Mouse (Mus musculus) ES-CJ7 (cell line): Measurements from ENCODE around the gene Kif2c.
"Not testable (repeated sequence)": the region's sequence is repeated elsewhere in the genome, so short reads cannot be mapped to it uniquely, and the experiment has no call there.

Source experiments
- DNase-seq: peaks from one replicate; pipeline ENCODE4 v3.0.0; 2011; ENCODE audit warnings: low read depth, low spot score

Gene Kif2c

GRCm38 (mm10) chr4:117189382-117189855 lies 7.0 kb upstream of the Kif2c start:
- DNase-seq, result peak; percentile 89

GRCm38 (mm10) chr4:117188969-117189368 lies 6.5 kb upstream of the Kif2c start:
- no peak for DNase-seq

DNA sequence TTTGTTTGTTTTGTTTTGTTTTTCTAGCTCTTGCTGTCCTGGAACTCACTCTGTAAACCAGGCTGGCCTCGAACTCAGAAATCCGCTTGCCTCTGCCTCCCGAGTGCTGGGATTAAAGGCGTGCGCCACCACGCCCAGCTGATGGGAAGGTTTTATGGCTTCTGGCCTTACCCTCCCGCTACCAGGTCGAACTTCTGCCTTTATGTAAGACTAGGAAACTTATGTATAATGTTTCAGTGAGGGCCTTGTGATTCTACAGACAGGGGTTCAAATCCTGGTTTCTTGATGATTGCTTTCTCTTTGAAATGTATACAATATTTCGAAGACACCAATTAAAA lies 289 bp upstream of the Kif2c start:
- DNase-seq, result not testable (repeated sequence)

GRCm38 (mm10) chr4:117169936-117170335 lies 12.5 kb downstream of the Kif2c start:
- peak; percentile 86 for DNase-seq

GRCm38 (mm10) chr4:117161183-117161582 lies 21.3 kb downstream of the Kif2c start:
- DNase-seq, result no peak

DNA sequence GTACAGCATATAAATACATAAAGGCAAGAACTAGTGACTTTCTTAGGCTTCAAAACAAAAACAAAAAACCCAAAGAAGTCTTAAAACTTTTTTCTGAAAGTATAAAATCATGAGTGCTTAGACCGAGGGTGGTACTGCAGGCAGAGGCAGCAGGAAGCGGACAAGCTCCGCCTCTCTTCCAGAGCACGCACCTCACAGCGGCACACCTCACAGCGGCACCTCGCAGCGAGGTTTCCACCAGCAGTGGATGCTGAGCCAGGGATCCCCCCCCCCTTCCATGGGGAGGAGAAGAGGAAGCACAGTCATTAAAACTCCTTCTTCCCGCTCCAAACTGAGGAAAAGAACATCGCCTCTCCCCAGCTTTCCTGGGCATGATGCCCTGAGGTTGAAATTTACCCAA lies 22.8 kb downstream of the Kif2c start:
- DNase-seq, result peak; percentile 55

GRCm38 (mm10) chr4:117156372-117156771 lies 26.1 kb downstream of the Kif2c start:
- DNase-seq, result no peak

GRCm38 (mm10) chr4:117155792-117156355 lies 26.6 kb downstream of the Kif2c start, which contains the start of gene Rps8:
Gene Rps8 (minus strand): TSS chr4:117156243.
- peak; percentile 96 for DNase-seq

DNA sequence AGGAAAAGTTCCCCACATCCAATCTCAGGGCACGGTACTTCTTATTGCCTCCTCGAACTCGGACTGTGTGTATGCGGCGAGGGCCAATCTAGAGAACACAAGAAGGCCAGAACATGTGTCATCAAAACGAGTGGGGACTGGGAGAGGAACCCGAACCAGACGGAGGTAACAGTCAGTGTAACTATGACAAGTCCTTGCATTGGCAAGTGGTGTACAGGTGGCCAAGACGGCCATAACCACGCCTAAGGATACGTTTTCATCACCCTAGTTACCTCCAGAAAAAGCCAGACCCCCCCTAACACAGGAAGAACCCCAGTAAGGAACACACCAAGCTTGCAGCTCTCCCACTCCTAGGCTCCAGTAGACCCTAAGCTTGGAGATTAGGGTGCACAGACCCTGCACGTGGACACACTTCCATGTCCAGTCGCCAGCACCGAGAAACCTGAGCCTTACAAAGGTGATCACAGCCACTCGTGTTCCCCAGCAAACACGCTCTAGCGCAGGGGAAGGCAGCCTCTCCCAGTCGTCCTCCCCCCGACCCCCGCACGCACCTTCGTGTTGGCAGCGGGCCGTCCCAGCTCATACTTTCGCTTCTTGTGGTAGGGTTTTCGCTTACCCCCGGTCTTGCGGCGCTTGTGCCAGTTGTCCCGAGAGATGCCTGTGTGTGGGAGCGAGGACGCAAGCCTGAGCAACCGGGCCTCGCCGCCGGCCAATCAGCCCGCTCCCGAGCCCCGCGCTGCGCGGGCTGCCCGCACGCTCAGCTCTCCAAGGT lies 27.2 kb downstream of the Kif2c start:
- no peak for DNase-seq

DNA sequence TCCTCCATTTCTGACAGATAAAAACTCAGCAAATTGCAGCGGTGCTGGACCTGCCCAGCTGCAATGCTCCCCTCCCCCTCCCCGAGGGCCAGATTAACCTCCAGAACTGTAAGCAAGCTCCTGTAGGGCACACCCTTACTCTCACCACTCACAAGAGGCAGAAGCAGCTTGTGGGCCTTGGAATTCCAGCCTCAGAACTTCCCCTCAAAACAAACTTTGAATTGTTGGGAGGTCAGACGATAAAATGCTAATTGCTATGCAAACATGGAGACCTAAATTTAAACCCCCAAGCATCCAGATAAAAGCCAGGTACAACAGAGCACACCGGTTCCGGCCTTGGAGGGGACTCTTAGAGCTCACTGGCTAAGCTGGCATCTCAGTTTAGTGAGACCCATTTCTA lies 29.7 kb downstream of the Kif2c start:
- DNase-seq, result peak; percentile 93

DNA sequence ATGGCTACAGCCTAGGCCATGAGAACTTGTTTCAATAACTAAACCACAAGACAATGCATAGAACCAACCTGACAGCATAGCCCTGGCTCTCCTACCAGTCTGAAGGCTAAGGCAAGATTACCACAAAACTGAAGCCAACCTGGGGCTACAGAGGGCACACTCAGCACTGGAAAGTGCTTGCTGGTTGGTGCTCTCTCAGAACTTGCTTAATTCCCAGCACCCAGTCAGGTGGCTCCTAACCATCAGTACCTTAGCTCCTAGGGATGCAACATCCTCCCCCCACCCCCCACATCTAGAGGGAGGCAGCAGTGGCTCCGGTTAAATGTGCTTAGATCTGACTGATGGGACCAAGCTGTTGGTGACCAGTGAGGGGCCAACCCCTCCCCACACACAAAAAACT lies 31.0 kb downstream of the Kif2c start:
- no peak for DNase-seq

DNA sequence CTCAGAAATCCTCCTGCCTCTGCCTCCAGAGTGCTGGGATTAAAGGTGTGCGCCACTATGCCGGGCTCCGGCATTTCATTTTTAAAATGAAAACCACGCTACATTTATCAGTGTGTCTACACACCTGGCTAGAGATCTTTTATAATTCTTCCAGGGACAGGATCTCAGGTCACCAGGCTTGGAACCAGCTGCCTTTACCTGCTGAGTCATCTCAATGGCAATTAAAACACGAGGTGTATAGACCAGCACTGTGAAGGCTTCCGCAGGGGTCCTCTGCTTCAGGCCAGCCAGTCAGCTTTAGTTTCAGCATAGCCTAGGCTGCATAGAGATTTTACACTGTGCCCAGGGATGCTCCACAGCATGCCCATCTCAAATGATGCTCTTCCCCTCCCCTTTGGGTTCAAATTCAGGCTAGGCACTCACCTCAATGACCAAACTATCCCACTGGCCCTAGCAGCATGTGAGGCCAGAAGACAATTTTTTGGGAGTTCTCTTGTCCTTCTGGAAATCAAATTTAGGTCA lies 32.2 kb downstream of the Kif2c start:
- no peak for DNase-seq

DNA sequence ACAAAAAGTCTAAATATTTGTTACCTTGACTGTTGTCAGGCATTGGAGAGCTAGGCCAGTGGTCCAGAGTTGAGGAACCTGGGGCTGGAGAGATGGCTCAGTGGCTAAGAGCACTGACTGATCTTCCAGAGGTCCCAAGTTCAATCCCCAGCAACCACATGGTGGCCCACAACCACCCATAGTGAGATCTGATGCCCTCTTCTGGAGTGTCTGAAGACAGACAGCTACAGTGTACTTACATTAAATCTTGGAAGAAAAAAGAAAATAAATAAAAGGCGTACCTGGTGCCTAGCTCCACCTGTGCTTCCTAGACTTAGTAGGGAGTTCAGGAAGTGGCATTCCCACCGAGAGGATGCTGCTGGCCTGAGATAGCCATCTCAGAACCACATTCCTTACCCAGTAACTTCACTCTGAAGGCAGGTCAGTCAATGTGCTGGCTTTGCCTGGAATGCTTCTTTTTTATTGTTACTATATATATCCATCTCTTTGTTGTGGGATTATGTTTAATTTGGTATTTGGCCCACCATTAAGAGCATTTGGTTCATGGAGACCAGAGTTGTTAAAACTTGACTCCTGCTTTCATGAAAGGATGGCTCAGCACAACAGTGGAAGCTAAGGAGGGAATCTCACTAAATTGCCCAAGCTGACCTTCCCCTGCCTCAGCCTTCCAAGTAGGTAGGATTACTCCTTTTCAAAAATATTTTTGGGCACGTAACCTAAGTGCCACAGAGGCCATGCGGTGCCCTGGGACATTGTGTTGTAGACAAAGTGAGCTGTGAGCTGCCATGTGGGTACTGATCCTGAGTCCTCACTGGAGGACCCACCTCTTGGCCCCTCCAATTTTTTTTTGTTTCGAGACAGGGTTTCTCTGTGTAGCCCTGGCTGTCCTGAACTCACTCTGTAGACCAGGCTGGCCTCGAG lies 32.9 kb downstream of the Kif2c start:
- DNase-seq, result no peak

DNA sequence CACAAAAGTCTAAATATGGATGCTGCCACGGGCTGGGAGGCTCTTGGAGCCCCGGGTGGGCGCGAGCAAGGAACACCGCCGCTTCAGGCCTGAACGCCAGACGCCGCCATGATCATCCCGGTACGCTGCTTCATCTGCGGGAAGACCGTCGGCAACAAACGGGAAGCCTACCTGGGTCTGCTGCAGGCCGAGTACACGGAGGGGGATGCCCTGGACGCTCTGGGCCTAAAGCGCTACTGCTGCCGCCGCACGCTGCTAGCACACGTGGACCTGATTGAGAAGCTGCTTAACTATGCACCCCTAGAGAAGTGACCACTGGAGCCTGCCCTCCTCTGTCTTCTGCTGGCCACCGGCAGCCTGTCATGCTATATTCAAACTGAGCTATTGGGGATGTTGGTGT lies 33.6 kb downstream of the Kif2c start:
- no peak for DNase-seq

GRCm38 (mm10) chr4:117148047-117148713 lies 34.3 kb downstream of the Kif2c start:
- DNase-seq, result no peak

DNA sequence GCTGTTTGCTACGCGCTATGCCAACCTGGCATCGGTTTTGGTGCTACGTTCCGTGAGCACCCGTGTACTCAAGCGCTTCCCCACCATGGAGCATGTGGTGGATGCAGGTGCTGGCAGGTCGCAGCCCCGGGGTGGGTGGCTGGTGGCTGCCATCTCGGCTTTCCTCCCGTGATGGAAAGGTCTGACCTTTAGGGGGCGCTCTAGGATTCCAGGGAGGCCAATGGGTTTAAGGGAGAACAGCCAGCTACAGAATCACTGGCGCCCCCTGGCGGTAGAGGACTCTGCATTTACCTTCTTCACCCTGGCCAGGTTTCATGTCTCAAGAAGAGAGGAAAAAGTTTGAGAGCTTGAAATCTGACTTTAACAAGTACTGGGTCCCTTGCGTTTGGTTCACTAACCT lies 36.3 kb downstream of the Kif2c start:
- peak; percentile 96 for DNase-seq

DNA sequence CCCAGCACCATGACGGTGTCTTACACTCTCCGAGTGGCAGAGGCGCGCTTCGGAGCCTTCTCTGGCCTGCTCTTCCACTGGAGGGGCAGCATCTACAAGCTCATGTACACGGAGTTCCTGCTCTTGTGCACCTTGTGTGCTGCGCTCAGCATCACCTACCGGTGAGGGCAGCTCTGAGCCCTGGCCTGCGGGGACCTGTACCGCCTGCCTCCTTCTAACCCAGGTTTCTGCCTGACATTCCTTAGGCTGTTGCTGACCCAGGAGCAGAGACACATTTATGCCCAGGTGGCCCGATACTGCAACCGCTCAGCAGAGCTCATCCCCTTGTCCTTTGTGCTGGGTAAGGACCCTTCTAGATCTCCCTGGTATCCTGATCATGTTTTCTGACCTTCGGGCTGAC lies 37.2 kb downstream of the Kif2c start:
- no peak for DNase-seq

DNA sequence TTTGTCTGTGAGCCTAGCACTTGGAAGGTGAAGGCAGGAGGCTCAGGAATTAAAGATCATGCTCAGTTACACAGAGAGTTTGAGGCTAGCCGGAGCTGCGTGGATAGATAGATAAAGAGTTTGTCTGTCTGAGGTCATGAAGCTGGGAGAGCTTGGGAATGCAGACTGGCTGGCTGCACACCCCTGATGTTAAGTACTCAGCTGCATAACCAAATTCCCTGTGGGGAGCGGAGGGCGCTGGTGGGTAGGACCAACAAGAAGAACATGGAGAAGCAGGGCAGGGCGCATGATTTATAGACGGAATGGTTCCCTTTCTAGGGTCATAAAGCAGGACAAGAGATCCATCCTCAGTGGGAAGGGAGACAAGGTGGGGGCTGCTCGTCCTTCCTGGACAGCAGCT lies 39.4 kb downstream of the Kif2c start:
- no peak for DNase-seq

- DNase-seq, result no peak
These were observed 41.8 kb downstream of the Kif2c start for GRCm38 (mm10) chr4:117140613-117141012.

DNA sequence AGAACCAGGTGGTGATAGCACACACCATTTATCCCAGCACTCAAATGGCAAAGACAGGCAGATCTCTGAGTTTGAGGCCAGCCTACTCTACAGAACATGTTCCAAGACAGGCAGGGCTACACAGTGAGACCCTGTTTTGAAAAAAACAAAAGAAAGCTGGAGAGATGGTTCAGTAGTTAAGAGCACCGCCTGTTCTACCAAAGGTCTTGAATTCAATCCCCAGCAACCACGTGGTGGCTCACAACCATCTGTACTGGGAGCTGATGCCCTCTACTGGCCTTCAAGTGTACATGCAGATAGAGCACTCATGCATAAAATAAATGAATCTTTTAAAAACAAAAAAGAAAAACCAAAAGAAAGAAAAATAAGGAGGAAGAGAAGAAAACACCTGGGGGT lies 43.2 kb downstream of the Kif2c start:
- peak; percentile 91 for DNase-seq
